Mouse (Mus musculus) hematopoietic stem cell, adult 5-6 weeks (primary cell): ENCODE measurements around the gene Palm3. TPM values are rescaled to one million over a fixed set of nuclear protein-coding genes. Genes with fewer than 3 reads are reported as not detected.

Experiments
- ATAC-seq, 2 experiments: fragments of 125-278 bp in 1 of 2; replicated peaks in 1 of 2; 2 replicates each; pipeline ENCODE4 v1.8.0; 2016 to 2017; ENCODE audit warnings: inconsistent platforms in 2 of 2, mild to moderate bottlenecking in 2 of 2, moderate number of reproducible peaks in 2 of 2, low read depth in 1 of 2, moderate TSS enrichment in 1 of 2; ENCODE audit not compliant: low FRiP score in 2 of 2, poor library complexity in 2 of 2, severe bottlenecking in 2 of 2, insufficient read depth in 1 of 2, low TSS enrichment in 1 of 2
- total RNA-seq: library from RNA; stranded (forward); fragments of 172-1452, 232-1000 nt; gene quantifications from 2 replicates; pipeline ENCODE4 v1.2.3, GENCODE M21; 2017

Palm3 gene
- total RNA-seq, 1 experiment from 2014 or later, result not detected

DNA sequence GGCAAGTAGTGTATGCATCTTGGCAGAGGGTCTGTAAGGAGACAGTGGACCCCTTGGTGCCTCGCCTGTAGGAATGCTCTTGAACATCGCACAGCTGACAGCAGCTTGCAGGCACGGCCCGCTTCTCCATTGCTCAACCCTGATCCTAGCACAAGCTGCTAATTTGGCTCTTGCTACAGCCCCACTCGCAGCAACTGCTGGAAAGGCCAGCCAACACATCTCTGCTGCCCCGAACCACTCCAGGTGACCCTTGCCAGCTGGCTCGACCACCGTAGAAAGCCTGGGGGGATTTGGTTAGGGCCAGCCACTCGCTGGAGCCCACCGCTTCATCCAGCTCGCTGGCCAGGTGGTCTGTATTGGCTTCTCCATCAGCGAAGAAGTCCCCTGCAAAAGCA lies 21.7 kb downstream of the Palm3 start:
- ATAC-seq, result 0 out of 4 replicates have a peak, but pooled peaks of 1 of the 2 experiments have one; percentile 5

- no peak for ATAC-seq
Measured at GRCm38 (mm10) chr8:84044103-84044502, 22.8 kb downstream of the Palm3 start.

- ATAC-seq, result no peak
Measured at GRCm38 (mm10) chr8:84044900-84045299, 23.6 kb downstream of the Palm3 start, which contains the start of gene Rln3. TSS of gene Rln3 (minus strand) at chr8:84045000.

DNA sequence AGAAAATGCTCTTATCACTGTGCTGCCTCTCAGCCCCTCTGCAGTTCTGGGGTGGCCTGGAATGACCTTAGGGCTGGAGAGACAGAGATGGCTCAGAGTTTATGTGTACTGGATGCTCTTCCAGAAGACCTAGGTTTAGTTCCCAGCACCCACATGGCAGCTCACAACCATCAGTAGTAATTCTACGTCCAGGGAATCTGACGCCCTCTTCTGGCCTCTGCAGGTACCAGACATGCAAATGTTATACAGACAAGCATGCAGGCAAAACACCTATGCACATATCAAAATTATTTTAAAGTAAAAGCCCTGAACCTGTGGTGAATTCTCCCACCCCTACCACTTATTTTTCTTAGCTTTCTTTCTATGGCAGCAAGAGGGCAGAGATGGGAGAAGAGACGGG lies 25.2 kb downstream of the Palm3 start:
- ATAC-seq, result no peak

- no peak for ATAC-seq
Measured at GRCm38 (mm10) chr8:84048171-84048570, 26.9 kb downstream of the Palm3 start.

- peak; percentile 25 to 59; a peak in 1 of 4 replicates for ATAC-seq
Measured at GRCm38 (mm10) chr8:84052746-84053145, 31.5 kb downstream of the Palm3 start.

GRCm38 (mm10) chr8:84053229-84053628 lies 32.0 kb downstream of the Palm3 start:
- ATAC-seq, result no peak

GRCm38 (mm10) chr8:84057827-84058226 lies 36.6 kb downstream of the Palm3 start:
- ATAC-seq, result no peak

GRCm38 (mm10) chr8:84059226-84059625 lies 38.0 kb downstream of the Palm3 start:
- ATAC-seq, result no peak

- no peak for ATAC-seq
Measured at GRCm38 (mm10) chr8:84060245-84060644, 39.0 kb downstream of the Palm3 start.

DNA sequence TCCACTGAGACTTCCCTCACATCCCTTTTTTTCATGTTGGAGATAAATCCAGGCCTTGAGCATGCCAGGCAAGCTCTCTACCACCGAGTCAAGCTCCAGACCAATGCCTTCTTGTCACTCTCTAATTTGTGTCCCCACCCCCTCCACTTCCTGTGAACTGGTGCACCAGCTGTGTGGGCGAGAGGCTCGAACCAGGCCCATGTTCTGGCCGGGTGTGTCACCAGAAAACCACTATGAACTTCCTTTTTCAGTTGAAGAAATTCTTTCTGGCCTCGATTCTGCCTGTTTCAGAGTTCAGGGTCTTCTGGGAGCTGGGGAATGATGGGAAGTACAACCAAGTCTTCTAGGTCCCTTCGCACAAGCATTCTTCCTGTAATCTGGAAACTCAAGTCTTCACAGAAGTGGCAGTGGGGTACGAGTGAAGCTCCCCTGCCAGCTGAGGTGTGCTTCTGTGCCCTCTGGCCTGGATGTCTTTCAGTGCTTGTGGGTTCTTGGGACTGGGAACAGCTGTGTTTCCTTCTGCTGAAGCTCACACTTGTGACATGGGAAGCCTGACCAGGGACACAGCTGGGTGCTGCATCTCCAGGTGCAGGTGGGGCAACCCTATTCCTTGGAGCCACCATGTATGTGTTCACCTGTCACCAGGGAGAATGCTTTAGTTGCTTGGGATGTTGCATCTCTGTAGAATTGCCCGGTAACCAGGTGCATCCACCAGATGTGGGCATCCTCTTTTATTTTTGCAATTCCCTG lies 42.8 kb downstream of the Palm3 start:
- no peak for ATAC-seq

DNA sequence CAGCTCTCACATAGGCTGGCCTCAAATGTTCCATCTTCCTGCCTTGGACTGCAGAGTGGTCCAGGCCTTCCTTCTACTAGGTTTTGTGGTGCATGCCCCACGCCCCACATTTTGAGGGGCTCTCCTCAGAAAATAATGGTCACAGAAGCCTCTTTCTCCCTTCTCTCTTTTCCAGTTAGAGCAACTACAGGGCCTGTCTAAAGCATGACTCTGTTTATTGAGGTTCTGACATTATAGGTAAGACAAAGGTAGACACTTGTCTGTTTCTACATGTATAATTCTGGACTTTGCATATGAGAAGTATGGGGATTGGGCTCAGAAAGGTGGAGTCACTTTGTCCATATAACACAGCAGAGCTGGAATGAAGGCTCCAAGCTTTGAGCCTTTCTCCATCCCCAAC lies 43.8 kb downstream of the Palm3 start, which contains the start of gene Gm10643:
Gene Gm10643, minus strand, starts transcription at position 101 of the 400 bp plus-strand sequence.
- ATAC-seq, result no peak

GRCm38 (mm10) chr8:84065457-84066072 lies 44.3 kb downstream of the Palm3 start:
- ATAC-seq, result no peak

DNA sequence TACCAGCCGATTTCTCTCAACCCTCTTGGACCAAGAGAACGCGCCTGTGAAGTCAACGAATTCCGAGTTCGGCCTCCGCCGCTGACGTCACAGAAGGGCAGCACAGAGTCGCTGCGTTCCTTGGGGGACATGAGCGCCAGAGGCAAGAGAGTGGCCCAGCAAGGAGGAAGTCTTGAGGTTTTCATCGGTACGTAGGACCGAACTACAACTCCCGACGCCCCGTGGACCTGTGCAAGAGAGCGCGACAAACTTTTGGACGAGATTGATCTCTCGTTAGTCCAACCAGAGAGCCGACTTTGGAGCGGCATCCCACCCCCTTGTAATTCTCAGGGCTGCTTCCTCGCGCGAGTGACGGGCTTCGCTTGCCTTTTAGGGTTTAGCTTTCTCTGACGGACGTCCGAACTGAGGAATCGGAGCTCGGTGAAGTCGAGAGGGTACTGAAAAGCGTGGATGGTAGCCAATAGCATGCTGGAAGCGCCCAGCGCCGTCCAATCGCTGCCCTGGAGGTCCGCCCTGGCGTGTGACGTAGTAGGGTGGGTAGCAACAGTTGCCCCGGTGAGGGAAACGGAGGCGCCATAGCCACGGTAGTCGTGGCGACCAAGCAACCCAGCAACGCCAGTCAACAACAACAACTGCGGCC lies 45.1 kb downstream of the Palm3 start, which contains the start of gene Rfx1:
Gene Rfx1, plus strand, starts transcription at position 544 of the 640 bp plus-strand sequence.
- ATAC-seq, result peak; percentile 93

- peak; percentile 33 to 43 for ATAC-seq
Measured at GRCm38 (mm10) chr8:84067047-84067573, 45.8 kb downstream of the Palm3 start.

GRCm38 (mm10) chr8:84067911-84068310 lies 46.6 kb downstream of the Palm3 start:
- no peak for ATAC-seq

- no peak for ATAC-seq
Measured at GRCm38 (mm10) chr8:84068316-84069035, 47.2 kb downstream of the Palm3 start.
